Mouse (Mus musculus): ENCODE measurements around the gene Atp4b. TPM values are rescaled to one million over a fixed set of nuclear protein-coding genes. Genes with fewer than 3 reads are reported as not detected.
A peak's percentile ranks its signal among the peaks of the same experiment; 100 is the strongest.

Atp4b gene
- polyA plus RNA-seq, 1 experiment from 2014 or later, result not detected

GRCm38 (mm10) chr8:13413823-13414390, 17.3 kb upstream of the Atp4b start:
- Histone ChIP-seq H3K9me3 (ENCODE audit: low read length) (no peaks in the 10 kb centered on the region), H3K9ac (replicated peaks) (no peak overlapping the region), H3K27me3 (ENCODE audit: insufficient read depth, low read length) (no peaks in the 10 kb centered on the region), H3K4me2 (ENCODE audit: low read depth, low read length) (no peak overlapping the region), H3K4me3 (ENCODE audit: low read depth, low read length) (no peak overlapping the region), H3K27ac (ENCODE audit: low read depth) (no peak overlapping the region), H3K36me3 (replicated peaks; ENCODE audit: insufficient read depth, low read length) (no peaks in the 10 kb centered on the region), H3K4me1 (ENCODE audit: insufficient read depth) (no peaks in the 10 kb centered on the region)
- 47% methylated on average over 12 of the region's 12 CpGs for WGBS (ENCODE audit: insufficient replicate concordance)
- DNase-seq (peak; percentile 24), ATAC-seq (no peak)
- TF ChIP-seq CTCF (IDR thresholded peaks at IDR 0.05; ENCODE audit: low read depth), result no peak
- no peak for TF ChIP-seq EP300 (IDR thresholded peaks at IDR 0.05; ENCODE audit: low read depth)

- no peaks in the 10 kb centered on the region for H3K27me3 ChIP-seq (ENCODE audit: insufficient read depth, low read length)
- ATAC-seq, result no peak
- WGBS (ENCODE audit: insufficient replicate concordance), result 55% methylated on average over 13 of the region's 13 CpGs
These were observed 16.4 kb upstream of the Atp4b start for GRCm38 (mm10) chr8:13412891-13413558.

GRCm38 (mm10) chr8:13411597-13411996, 15.0 kb upstream of the Atp4b start:
- Histone ChIP-seq H3K4me1 (ENCODE audit: insufficient read depth) (no peaks in the 10 kb centered on the region), H3K27me3 (ENCODE audit: insufficient read depth, low read length) (no peaks in the 10 kb centered on the region), H3K9ac (replicated peaks) (no peak overlapping the region), H3K36me3 (replicated peaks; ENCODE audit: insufficient read depth, low read length) (no peaks in the 10 kb centered on the region), H3K4me2 (ENCODE audit: low read depth, low read length) (no peak overlapping the region), H3K9me3 (ENCODE audit: low read length) (no peaks in the 10 kb centered on the region), H3K4me3 (ENCODE audit: low read depth, low read length) (no peak overlapping the region), H3K27ac (ENCODE audit: low read depth) (no peak overlapping the region)
- ATAC-seq (no peak), DNase-seq (peak; percentile 72)
- WGBS (ENCODE audit: insufficient replicate concordance), result 27% methylated on average over 6 of the region's 6 CpGs
- TF ChIP-seq CTCF (IDR thresholded peaks at IDR 0.05; ENCODE audit: low read depth), result peak; percentile 83
- no peak for TF ChIP-seq EP300 (IDR thresholded peaks at IDR 0.05; ENCODE audit: low read depth)

More at GRCm38 (mm10) chr8:13412891-13413558, 16.4 kb upstream of the Atp4b start:
- Histone ChIP-seq H3K4me1 (ENCODE audit: insufficient read depth) (no peaks in the 10 kb centered on the region), H3K36me3 (replicated peaks; ENCODE audit: insufficient read depth, low read length) (no peaks in the 10 kb centered on the region), H3K4me3 (ENCODE audit: low read depth, low read length) (no peak overlapping the region), H3K9me3 (ENCODE audit: low read length) (no peaks in the 10 kb centered on the region), H3K27ac (ENCODE audit: low read depth) (no peak overlapping the region), H3K4me2 (ENCODE audit: low read depth, low read length) (no peak overlapping the region), H3K9ac (replicated peaks) (no peak overlapping the region)
- TF ChIP-seq EP300 (IDR thresholded peaks at IDR 0.05; ENCODE audit: low read depth), result no peak
- TF ChIP-seq CTCF (IDR thresholded peaks at IDR 0.05; ENCODE audit: low read depth), result peak; percentile 87
- DNase-seq, result peak; percentile 74

- Histone ChIP-seq H3K4me2 (ENCODE audit: low read depth, low read length) (no peak overlapping the region), H3K27ac (ENCODE audit: low read depth) (no peak overlapping the region), H3K27me3 (ENCODE audit: insufficient read depth, low read length) (no peaks in the 10 kb centered on the region), H3K9me3 (ENCODE audit: low read length) (no peaks in the 10 kb centered on the region), H3K9ac (replicated peaks) (no peak overlapping the region), H3K4me3 (ENCODE audit: low read depth, low read length) (no peak overlapping the region), H3K36me3 (replicated peaks; ENCODE audit: insufficient read depth, low read length) (no peaks in the 10 kb centered on the region), H3K4me1 (ENCODE audit: insufficient read depth) (no peaks in the 10 kb centered on the region)
- no peak for DNase-seq
- no peak for ATAC-seq
- WGBS (ENCODE audit: insufficient replicate concordance), result 79% methylated on average over 5 of the region's 5 CpGs
- TF ChIP-seq CTCF (IDR thresholded peaks at IDR 0.05; ENCODE audit: low read depth) (no peak), EP300 (IDR thresholded peaks at IDR 0.05; ENCODE audit: low read depth) (no peak)
These were observed 9.4 kb upstream of the Atp4b start for GRCm38 (mm10) chr8:13406011-13406410.

- H3K36me3 ChIP-seq (replicated peaks; ENCODE audit: insufficient read depth, low read length), result no peaks in the 10 kb centered on the region
- no peak within 1 kb of the TSS for H3K27ac ChIP-seq (ENCODE audit: low read depth)
- no peak for TF ChIP-seq CTCF (IDR thresholded peaks at IDR 0.05; ENCODE audit: low read depth)
- TF ChIP-seq EP300 (IDR thresholded peaks at IDR 0.05; ENCODE audit: low read depth), result no peak
- DNase-seq (no peak), ATAC-seq (no peak)
- H3K4me1 ChIP-seq (ENCODE audit: insufficient read depth), result no peaks in the 10 kb centered on the region
- no peak within 1 kb of the TSS for H3K4me2 ChIP-seq (ENCODE audit: low read depth, low read length)
- WGBS (ENCODE audit: insufficient replicate concordance), result 80% methylated on average over 5 of the region's 5 CpGs
- H3K9me3 ChIP-seq (ENCODE audit: low read length), result no peaks in the 10 kb centered on the region
- no peak within 1 kb of the TSS for H3K9ac ChIP-seq (replicated peaks)
- H3K4me3 ChIP-seq (ENCODE audit: low read depth, low read length), result no peak within 1 kb of the TSS
- no peaks in the 10 kb centered on the region for H3K27me3 ChIP-seq (ENCODE audit: insufficient read depth, low read length)
These were observed 8.1 kb upstream of the Atp4b start, which contains the start of gene Grk1 for GRCm38 (mm10) chr8:13404666-13405131. Gene Grk1 (plus strand): TSS chr8:13405081.

GRCm38 (mm10) chr8:13403517-13403916, 6.9 kb upstream of the Atp4b start:
- no peaks in the 10 kb centered on the region for H3K9me3 ChIP-seq (ENCODE audit: low read length)
- TF ChIP-seq EP300 (IDR thresholded peaks at IDR 0.05; ENCODE audit: low read depth) (no peak), CTCF (IDR thresholded peaks at IDR 0.05; ENCODE audit: low read depth) (no peak)
- H3K4me2 ChIP-seq (ENCODE audit: low read depth, low read length), result no peak overlapping the region
- no peaks in the 10 kb centered on the region for H3K4me1 ChIP-seq (ENCODE audit: insufficient read depth)
- no peak for ATAC-seq
- WGBS (ENCODE audit: insufficient replicate concordance), result 54% methylated on average over 6 of the region's 6 CpGs
- no peak for DNase-seq
- no peak overlapping the region for H3K27ac ChIP-seq (ENCODE audit: low read depth)
- no peaks in the 10 kb centered on the region for H3K36me3 ChIP-seq (replicated peaks; ENCODE audit: insufficient read depth, low read length)
- H3K9ac ChIP-seq (replicated peaks), result no peak overlapping the region
- H3K27me3 ChIP-seq (ENCODE audit: insufficient read depth, low read length), result no peaks in the 10 kb centered on the region
- no peak overlapping the region for H3K4me3 ChIP-seq (ENCODE audit: low read depth, low read length)

Measured in liver, postnatal 0 days (tissue).